Mouse (Mus musculus) kidney, postnatal 0 days (tissue): ENCODE measurements at regions not wholly inside any gene's neighbourhood (a gene's known extent, or its start where the extent isn't known, plus 50 kb on each side); places are given as distances from the start of the nearest gene placed in this dataset.
A peak's percentile ranks its signal among the peaks of the same experiment; 100 is the strongest.

Source experiments
- ATAC-seq: fragments of 200-750 bp; cut with Nextera tagmentation; replicated peaks from 2 replicates; pipeline ENCODE4 v1.8.0; 2017; ENCODE audit warnings: low read depth, moderate number of reproducible peaks, moderate TSS enrichment, moderate library complexity; ENCODE audit not compliant: low FRiP score
- DNase-seq: peaks from one replicate; pipeline ENCODE4 v3.0.0-alpha.2; 2016; ENCODE audit warnings: low spot score
- H3K27ac ChIP-seq: fragments of 300-500 bp; sonication (generic); 2 replicates; pipeline ENCODE4 v1.5.1; 2014; ENCODE audit warnings: mild to moderate bottlenecking
- H3K27me3 ChIP-seq: fragments of 300-500 bp; sonication (generic); 2 replicates; pipeline ENCODE4 v1.6.1; 2014; ENCODE audit warnings: low read length, mixed read lengths; ENCODE audit not compliant: insufficient read depth
- H3K36me3 ChIP-seq: fragments of 300-500 bp; sonication (generic); 2 replicates; pipeline ENCODE4 v1.6.1; 2014; ENCODE audit warnings: low read length, mixed read lengths; ENCODE audit not compliant: insufficient read depth
- H3K4me1 ChIP-seq: fragments of 300-500 bp; sonication (generic); replicated peaks from 2 replicates; pipeline ENCODE4 v1.6.1; 2014; ENCODE audit warnings: antibody characterized with exemption, low read length, mixed read lengths; ENCODE audit not compliant: insufficient read depth
- H3K4me2 ChIP-seq: fragments of 300-500 bp; sonication (generic); 2 replicates; pipeline ENCODE4 v1.6.1; 2014; ENCODE audit warnings: mild to moderate bottlenecking, low read length, moderate library complexity, mixed read lengths
- H3K4me3 ChIP-seq: fragments of 300-500 bp; sonication (generic); replicated peaks from 2 replicates; pipeline ENCODE4 v1.5.1; 2014; ENCODE audit warnings: low read depth, low read length
- H3K9ac ChIP-seq: fragments of 300-500 bp; sonication (generic); 2 replicates; pipeline ENCODE4 v1.6.1; 2014; ENCODE audit warnings: low read depth, low read length
- H3K9me3 ChIP-seq: fragments of 300-500 bp; sonication (generic); replicated peaks from 2 replicates; pipeline ENCODE4 v1.6.1; 2016; ENCODE audit warnings: low read length, inconsistent platforms, mixed read lengths
- CTCF ChIP-seq: IDR thresholded peaks from 2 replicates; pipeline ENCODE4 v1.5.1; 2016; ENCODE audit warnings: antibody characterized with exemption, low read depth, mild to moderate bottlenecking, moderate library complexity
- WGBS: fragments of 180-500 bp; shearing (Covaris S2); extraction: QIAGEN DNeasy Blood & Tissue Kit; methylation state at CpG from one replicate; pipeline ENCODE4 v1.1.7; 2014; 5-methylcytosine and 5-hydroxymethylcytosine counted together

DNA sequence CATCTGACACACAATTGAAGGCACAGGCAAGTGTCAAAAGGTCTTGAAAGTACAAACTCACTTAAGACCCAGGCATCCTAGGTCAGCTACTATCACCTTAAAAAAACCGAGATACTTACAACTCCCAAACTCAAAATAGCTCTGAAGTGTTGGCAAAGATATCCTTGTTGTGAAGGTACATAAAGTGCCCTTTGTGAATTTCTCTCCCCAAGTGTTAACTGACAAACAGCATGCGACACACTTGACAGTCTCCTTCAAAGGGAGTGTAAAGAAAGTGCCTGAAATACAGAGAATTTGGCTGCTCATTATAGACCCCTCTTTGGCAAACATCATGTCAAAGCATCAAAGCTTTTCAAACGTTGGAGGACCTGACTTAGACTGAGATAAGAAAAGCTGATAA is 2634.2 kb downstream of the 9330182O14Rik start:
- TF ChIP-seq CTCF, result no peak
- ATAC-seq (no peak), DNase-seq (no peak)
- Histone ChIP-seq H3K9me3 (no peaks in the 10 kb centered on the region), H3K4me1 (no peaks in the 10 kb centered on the region), H3K9ac (no peak overlapping the region), H3K4me2 (no peak overlapping the region), H3K27ac (no peak overlapping the region), H3K36me3 (no peaks in the 10 kb centered on the region), H3K27me3 (no peaks in the 10 kb centered on the region), H3K4me3 (no peak overlapping the region)
- 36% methylated on average over 3 of the region's 3 CpGs for WGBS

DNA sequence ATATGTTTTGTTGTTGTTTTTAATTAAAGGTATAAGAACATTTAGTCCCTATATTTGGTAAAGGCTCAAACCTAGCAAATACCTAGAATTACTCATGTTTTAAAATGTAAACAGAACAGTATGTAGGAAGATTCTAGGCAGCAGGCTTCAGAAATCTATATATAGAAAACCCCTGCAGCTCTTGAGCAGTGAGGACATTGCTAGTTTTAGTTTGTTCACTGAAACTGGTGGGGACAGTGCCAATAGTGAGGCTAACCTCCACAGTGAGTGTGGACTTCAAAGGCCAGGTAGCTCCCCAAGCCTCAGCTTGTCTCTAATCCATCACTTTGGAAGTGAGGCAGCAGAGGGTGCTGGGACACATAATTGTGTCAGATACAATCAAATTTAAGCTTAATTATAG is 2645.7 kb downstream of the 9330182O14Rik start:
- Histone ChIP-seq H3K4me3 (no peak overlapping the region), H3K4me2 (no peak overlapping the region), H3K4me1 (no peaks in the 10 kb centered on the region), H3K36me3 (no peaks in the 10 kb centered on the region), H3K27me3 (no peaks in the 10 kb centered on the region), H3K9ac (no peak overlapping the region), H3K27ac (no peak overlapping the region), H3K9me3 (no peaks in the 10 kb centered on the region)
- no peak for DNase-seq
- no peak for ATAC-seq
- no peak for TF ChIP-seq CTCF

DNA sequence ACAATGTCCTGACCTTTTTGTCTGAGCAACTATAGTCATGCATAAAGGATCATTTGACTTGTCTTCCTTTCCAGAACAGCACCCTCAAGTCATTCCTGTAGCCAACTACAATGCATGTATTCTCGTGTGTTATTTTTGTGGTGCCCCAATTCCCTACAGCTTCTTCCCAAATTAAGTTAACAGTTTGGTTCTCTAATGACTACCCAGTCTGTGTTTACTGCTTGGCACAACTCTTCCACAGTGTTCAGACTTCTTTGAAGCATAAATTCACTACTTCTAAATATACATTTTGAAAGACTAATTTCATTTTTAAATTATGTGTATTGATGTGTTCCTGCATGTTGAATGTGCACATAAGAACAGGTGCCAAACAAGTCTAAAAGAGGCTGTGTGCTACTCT is 2667.1 kb downstream of the 9330182O14Rik start:
- H3K36me3 ChIP-seq, result no peaks in the 10 kb centered on the region
- H3K4me2 ChIP-seq, result no peak overlapping the region
- no peaks in the 10 kb centered on the region for H3K27me3 ChIP-seq
- H3K9me3 ChIP-seq, result no peaks in the 10 kb centered on the region
- ATAC-seq (no peak), DNase-seq (no peak)
- no peak overlapping the region for H3K27ac ChIP-seq
- no peaks in the 10 kb centered on the region for H3K4me1 ChIP-seq
- TF ChIP-seq CTCF, result no peak
- no peak overlapping the region for H3K4me3 ChIP-seq
- WGBS, result 73% methylated on average over 1 of the region's 1 CpGs
- no peak overlapping the region for H3K9ac ChIP-seq

DNA sequence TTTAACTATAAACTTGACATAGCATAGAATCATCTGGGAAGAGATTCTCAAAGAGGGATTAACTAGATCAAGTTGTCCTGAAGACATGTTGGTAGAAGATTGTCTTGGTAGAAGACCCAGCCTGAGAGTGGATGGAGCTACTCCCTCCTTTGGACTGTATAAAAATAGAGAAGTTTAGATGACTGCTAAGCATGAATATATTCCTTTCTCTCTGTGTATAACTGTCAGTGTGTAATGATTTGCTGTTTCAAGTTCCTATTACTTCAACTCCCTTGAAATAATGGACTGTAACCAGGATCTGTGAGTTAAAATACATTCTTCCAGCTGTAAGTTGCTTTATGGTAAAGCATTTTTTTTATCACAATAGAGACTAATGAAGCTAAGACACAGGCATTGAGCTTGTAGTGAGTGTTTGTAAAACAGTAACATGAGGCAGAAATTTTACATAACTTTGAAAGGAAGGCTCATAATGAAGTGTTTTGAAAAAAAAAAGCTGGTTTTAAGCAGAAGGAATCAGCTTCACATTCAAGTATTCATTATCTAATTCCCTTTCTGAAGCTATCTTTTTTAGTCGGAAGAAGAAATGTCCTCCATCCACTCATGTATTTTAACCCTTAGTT is 2676.8 kb downstream of the 9330182O14Rik start:
- no peaks in the 10 kb centered on the region for H3K9me3 ChIP-seq
- no peak for TF ChIP-seq CTCF
- no peak overlapping the region for H3K27ac ChIP-seq
- no peak overlapping the region for H3K9ac ChIP-seq
- no peaks in the 10 kb centered on the region for H3K36me3 ChIP-seq
- ATAC-seq (no peak), DNase-seq (no peak)
- H3K4me2 ChIP-seq, result no peak overlapping the region
- 83% methylated on average over 1 of the region's 1 CpGs for WGBS
- H3K27me3 ChIP-seq, result no peaks in the 10 kb centered on the region
- H3K4me1 ChIP-seq, result no peaks in the 10 kb centered on the region
- no peak overlapping the region for H3K4me3 ChIP-seq

DNA sequence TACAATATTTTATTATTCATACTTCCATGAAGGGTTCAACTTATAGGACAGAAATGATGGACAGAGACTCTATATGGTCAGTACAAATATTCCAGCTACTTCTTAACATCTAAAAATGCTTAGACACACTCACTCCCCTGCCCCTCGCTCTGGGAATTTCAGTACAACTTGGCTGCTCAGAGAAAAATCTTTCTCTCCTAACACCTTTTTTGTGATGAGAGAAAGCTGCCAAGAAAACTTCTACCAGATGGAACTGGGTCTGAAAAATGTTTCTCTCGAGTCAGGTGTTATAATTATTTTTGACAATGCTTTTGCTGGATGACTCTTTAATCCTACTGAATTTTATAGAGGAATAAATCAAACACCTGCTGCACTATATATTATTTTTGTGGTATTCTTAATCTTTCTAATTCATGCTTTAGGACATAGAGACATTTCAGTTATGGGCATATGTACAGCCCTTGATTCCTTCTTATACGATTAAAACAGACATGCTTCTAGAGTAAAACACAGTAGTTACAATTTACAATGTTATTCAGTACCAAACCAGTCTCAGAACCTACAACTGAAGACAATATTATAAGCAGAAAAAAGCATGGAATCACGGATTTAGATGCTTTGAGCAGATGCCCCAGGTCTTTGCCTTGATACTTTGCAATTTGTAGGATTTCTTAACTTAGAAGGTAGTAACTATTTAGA is 2681.0 kb downstream of the 9330182O14Rik start:
- no peak overlapping the region for H3K9ac ChIP-seq
- DNase-seq (no peak), ATAC-seq (no peak)
- no peak overlapping the region for H3K27ac ChIP-seq
- no peak overlapping the region for H3K4me2 ChIP-seq
- 63% methylated on average over 4 of the region's 4 CpGs for WGBS
- H3K4me3 ChIP-seq, result no peak overlapping the region
- TF ChIP-seq CTCF, result no peak
- no peaks in the 10 kb centered on the region for H3K36me3 ChIP-seq
- no peaks in the 10 kb centered on the region for H3K4me1 ChIP-seq
- no peaks in the 10 kb centered on the region for H3K27me3 ChIP-seq
- no peaks in the 10 kb centered on the region for H3K9me3 ChIP-seq

DNA sequence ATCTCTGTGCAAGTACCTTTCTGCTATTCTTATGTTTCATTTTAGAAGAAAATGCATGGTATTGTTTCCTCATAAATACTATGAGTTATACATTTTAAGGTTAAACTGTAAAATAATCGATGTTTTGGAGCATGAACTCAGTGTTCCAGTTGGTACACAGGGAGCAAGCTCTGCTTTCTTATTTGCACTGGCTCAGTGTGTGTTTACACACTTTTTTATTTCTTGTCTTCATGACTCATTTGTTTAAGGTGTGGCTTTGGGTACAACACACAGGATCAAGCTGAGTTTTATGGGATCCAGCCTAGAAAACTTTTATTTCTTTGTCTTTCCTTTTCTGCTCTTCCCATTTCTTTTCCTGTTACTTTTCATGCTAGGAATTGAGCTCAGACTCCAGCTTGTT is 2704.7 kb downstream of the 9330182O14Rik start:
- H3K4me2 ChIP-seq, result no peak overlapping the region
- no peaks in the 10 kb centered on the region for H3K36me3 ChIP-seq
- H3K9me3 ChIP-seq, result no peaks in the 10 kb centered on the region
- TF ChIP-seq CTCF, result no peak
- H3K27ac ChIP-seq, result no peak overlapping the region
- no peaks in the 10 kb centered on the region for H3K4me1 ChIP-seq
- 85% methylated on average over 1 of the region's 1 CpGs for WGBS
- DNase-seq (no peak), ATAC-seq (no peak)
- H3K4me3 ChIP-seq, result no peak overlapping the region
- H3K9ac ChIP-seq, result no peak overlapping the region
- no peaks in the 10 kb centered on the region for H3K27me3 ChIP-seq

DNA sequence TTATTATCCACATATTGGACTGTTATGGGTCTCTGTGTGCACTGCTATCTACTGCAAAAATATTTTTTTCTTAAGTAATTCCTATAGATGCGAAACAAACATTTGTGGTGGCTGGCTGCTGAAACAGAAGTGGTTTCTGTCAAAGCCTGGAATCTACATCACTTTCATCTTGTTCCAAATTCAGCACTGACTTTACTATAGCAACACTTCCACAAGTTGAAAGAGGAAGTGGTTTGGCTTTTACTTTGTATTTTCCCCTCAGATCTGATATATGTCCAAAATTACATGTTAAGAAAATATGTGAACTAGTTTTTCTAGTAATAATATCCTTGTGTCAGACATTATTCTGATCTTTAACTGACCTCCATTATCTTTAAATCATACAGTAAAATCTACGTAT is 2715.8 kb downstream of the 9330182O14Rik start:
- DNase-seq (peak; percentile 14), ATAC-seq (no peak)
- WGBS, result 83% methylated on average over 2 of the region's 2 CpGs

More for the DNA sequence above, 2715.8 kb downstream of the 9330182O14Rik start:
- Histone ChIP-seq H3K36me3 (no peaks in the 10 kb centered on the region), H3K9me3 (no peaks in the 10 kb centered on the region), H3K4me3 (no peak overlapping the region), H3K4me2 (no peak overlapping the region), H3K27ac (no peak overlapping the region), H3K9ac (no peak overlapping the region), H3K27me3 (no peaks in the 10 kb centered on the region), H3K4me1 (no peaks in the 10 kb centered on the region)
- no peak for TF ChIP-seq CTCF
